Mouse (Mus musculus): ENCODE results near the gene Trim2. TPM values are rescaled to one million over a fixed set of nuclear protein-coding genes. Genes with fewer than 3 reads are reported as not detected.

Trim2 gene
- total RNA-seq, 1 experiment from 2014 or later: 0.93 TPM

GRCm38 (mm10) chr3:84235420-84236304 lies 71.0 kb downstream of the Trim2 start:
- no peak for ATAC-seq (ENCODE audit: extremely low read depth, insufficient number of reproducible peaks, low FRiP score, poor library complexity, severe bottlenecking)

- no peak for ATAC-seq (ENCODE audit: extremely low read depth, insufficient number of reproducible peaks, low FRiP score, poor library complexity, severe bottlenecking)
Observed at GRCm38 (mm10) chr3:84234562-84234961, 72.1 kb downstream of the Trim2 start.

- ATAC-seq (ENCODE audit: extremely low read depth, insufficient number of reproducible peaks, low FRiP score, poor library complexity, severe bottlenecking): no peak
Observed at GRCm38 (mm10) chr3:84233663-84234415, 72.8 kb downstream of the Trim2 start.

- ATAC-seq (ENCODE audit: extremely low read depth, insufficient number of reproducible peaks, low FRiP score, poor library complexity, severe bottlenecking): no peak
Observed at GRCm38 (mm10) chr3:84232312-84232711, 74.4 kb downstream of the Trim2 start.

- no peak for ATAC-seq (ENCODE audit: extremely low read depth, insufficient number of reproducible peaks, low FRiP score, poor library complexity, severe bottlenecking)
Observed at GRCm38 (mm10) chr3:84230988-84231387, 75.7 kb downstream of the Trim2 start.

- no peak for ATAC-seq (ENCODE audit: extremely low read depth, insufficient number of reproducible peaks, low FRiP score, poor library complexity, severe bottlenecking)
Observed at GRCm38 (mm10) chr3:84228911-84229310, 77.8 kb downstream of the Trim2 start.

- ATAC-seq (ENCODE audit: extremely low read depth, insufficient number of reproducible peaks, low FRiP score, poor library complexity, severe bottlenecking): peak; percentile 94
Observed at GRCm38 (mm10) chr3:84228203-84228870, 78.3 kb downstream of the Trim2 start.

GRCm38 (mm10) chr3:84227628-84228027 lies 79.0 kb downstream of the Trim2 start:
- ATAC-seq (ENCODE audit: extremely low read depth, insufficient number of reproducible peaks, low FRiP score, poor library complexity, severe bottlenecking): no peak

- ATAC-seq (ENCODE audit: extremely low read depth, insufficient number of reproducible peaks, low FRiP score, poor library complexity, severe bottlenecking): no peak
Observed at GRCm38 (mm10) chr3:84224982-84225381, 81.7 kb downstream of the Trim2 start.

GRCm38 (mm10) chr3:84220748-84221147 lies 85.9 kb downstream of the Trim2 start:
- ATAC-seq (ENCODE audit: extremely low read depth, insufficient number of reproducible peaks, low FRiP score, poor library complexity, severe bottlenecking): no peak

GRCm38 (mm10) chr3:84220326-84220725 lies 86.4 kb downstream of the Trim2 start:
- ATAC-seq (ENCODE audit: extremely low read depth, insufficient number of reproducible peaks, low FRiP score, poor library complexity, severe bottlenecking): no peak

GRCm38 (mm10) chr3:84219720-84220273 lies 86.9 kb downstream of the Trim2 start:
- no peak for ATAC-seq (ENCODE audit: extremely low read depth, insufficient number of reproducible peaks, low FRiP score, poor library complexity, severe bottlenecking)

- no peak for ATAC-seq (ENCODE audit: extremely low read depth, insufficient number of reproducible peaks, low FRiP score, poor library complexity, severe bottlenecking)
Observed at GRCm38 (mm10) chr3:84219166-84219710, 87.4 kb downstream of the Trim2 start.

- no peak for ATAC-seq (ENCODE audit: extremely low read depth, insufficient number of reproducible peaks, low FRiP score, poor library complexity, severe bottlenecking)
Observed at GRCm38 (mm10) chr3:84218498-84218897, 88.2 kb downstream of the Trim2 start.

- no peak for ATAC-seq (ENCODE audit: extremely low read depth, insufficient number of reproducible peaks, low FRiP score, poor library complexity, severe bottlenecking)
Observed at GRCm38 (mm10) chr3:84217961-84218351, 88.7 kb downstream of the Trim2 start.

- no peak for ATAC-seq (ENCODE audit: extremely low read depth, insufficient number of reproducible peaks, low FRiP score, poor library complexity, severe bottlenecking)
Observed at GRCm38 (mm10) chr3:84217118-84217960, 89.3 kb downstream of the Trim2 start.

GRCm38 (mm10) chr3:84215743-84216360 lies 90.8 kb downstream of the Trim2 start:
- ATAC-seq (ENCODE audit: extremely low read depth, insufficient number of reproducible peaks, low FRiP score, poor library complexity, severe bottlenecking): no peak

GRCm38 (mm10) chr3:84215253-84215652 lies 91.4 kb downstream of the Trim2 start:
- ATAC-seq (ENCODE audit: extremely low read depth, insufficient number of reproducible peaks, low FRiP score, poor library complexity, severe bottlenecking): no peak

Data from neutrophil, adult 5-6 weeks (primary cell).